Mouse (Mus musculus) C2C12 (cell line): ENCODE measurements around the gene Klf1. TPM values are rescaled to one million over a fixed set of nuclear protein-coding genes. Genes with fewer than 3 reads are reported as not detected.
A peak's percentile ranks its signal among the peaks of the same experiment; 100 is the strongest.

Source experiments
- H3K27me3 ChIP-seq: one replicate; pipeline ENCODE4 v1.6.1; 2011; ENCODE audit not compliant: control insufficient read depth, insufficient read depth, insufficient read length
- H3K36me3 ChIP-seq: one replicate; pipeline ENCODE4 v1.6.1; 2011; ENCODE audit not compliant: control insufficient read depth, insufficient read depth
- H3K4me3 ChIP-seq: one replicate; pipeline ENCODE4 v1.5.1; 2011; ENCODE audit warnings: mild to moderate bottlenecking, control low read depth; ENCODE audit not compliant: poor library complexity, insufficient read depth, severe bottlenecking
- H3K79me2 ChIP-seq: one replicate; pipeline ENCODE4 v1.6.1; 2011; ENCODE audit not compliant: control insufficient read depth, insufficient read depth
- H3K79me3 ChIP-seq: one replicate; pipeline ENCODE4 v1.6.1; 2011; ENCODE audit warnings: low read depth, control low read depth
- H3ac ChIP-seq: one replicate; pipeline ENCODE3; 2011; ENCODE audit warnings: low read depth; ENCODE audit not compliant: control insufficient read depth, insufficient read length
- CEBPB ChIP-seq: IDR thresholded peaks from one replicate; pipeline ENCODE4 v1.6.1; 2011; ENCODE audit warnings: low read depth, mild to moderate bottlenecking, control low read depth, moderate library complexity
- CTCF ChIP-seq: IDR thresholded peaks from one replicate; pipeline ENCODE4 v1.5.1; 2011; ENCODE audit not compliant: control insufficient read depth, insufficient read depth, insufficient read length
- microRNA-seq: library from miRNA; unstranded; fragments of <30 nt; microRNA quantifications from one replicate; pipeline ENCODE4, GENCODE M21; 2019; ENCODE audit warnings: borderline microRNAs expressed
- polyA plus RNA-seq: library from polyadenylated mRNA; unstranded; fragments of >200 nt; fragmentation: generic; extraction: Trizol; gene quantifications from one replicate; pipeline ENCODE4 v1.2.1, GENCODE M21; 2012; ENCODE audit warnings: missing spikeins

The Klf1 gene
- polyA plus RNA-seq, 1 experiment, result 0.09 TPM

DNA sequence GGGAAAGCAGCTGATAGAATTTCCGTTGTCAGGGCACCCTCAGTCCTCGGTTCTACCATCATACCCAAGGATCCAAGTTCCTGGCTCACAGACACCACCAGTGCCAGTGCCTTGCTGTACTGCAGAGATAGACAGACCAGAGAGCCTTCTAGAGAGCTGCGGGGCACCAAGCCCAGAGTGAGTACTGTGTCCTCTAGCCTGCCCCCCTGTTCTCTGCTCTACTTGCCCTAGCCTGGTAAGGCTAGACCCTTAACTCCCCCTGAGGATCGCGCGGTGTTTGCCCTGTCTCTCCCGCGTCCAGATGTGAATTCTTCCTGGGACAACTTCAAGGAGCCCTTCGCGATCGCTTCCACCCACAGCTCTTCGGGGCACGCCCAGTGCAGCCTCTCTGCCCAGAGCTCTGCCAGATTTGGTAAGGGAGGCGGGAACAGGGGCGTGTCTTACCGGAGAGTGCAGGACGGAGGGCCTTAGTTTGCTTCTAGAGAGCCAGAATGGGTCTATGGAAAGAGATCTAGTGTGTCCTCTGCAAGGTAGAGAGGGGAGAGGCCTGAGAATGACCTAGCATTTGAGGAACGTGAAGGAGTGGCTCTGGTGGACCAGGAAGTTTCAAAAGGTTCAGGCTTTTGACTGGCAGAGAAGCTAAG is 51.0 kb downstream of the Klf1 start:
- Histone ChIP-seq H3ac (no peak overlapping the region), H3K36me3 (peaks cover 7% of the 10 kb centered on the region), H3K4me3 (no peak overlapping the region), H3K79me3 (no peaks in the 10 kb centered on the region), H3K79me2 (no peaks in the 10 kb centered on the region), H3K27me3 (peaks cover 17% of the 10 kb centered on the region)
- no peak for TF ChIP-seq CTCF
- no peak for TF ChIP-seq CEBPB

Small RNA genes lying within 50 kb of the gene (microRNA-seq; reads per million reads assigned to microRNA genes)
- gene Gm24197, result not detected
- 1.6 reads per million, percentile 35 among the genes with 10 or more reads in this experiment for gene Mir7069

Other genes with a start within 250 kb of the Klf1 start
- gene Ier2, start 239.1 kb upstream of the Klf1 start, polyA plus RNA-seq, result 61.4 TPM
- 117 TPM for gene Trmt1, start 215.6 kb upstream of the Klf1 start, polyA plus RNA-seq
- 81.5 TPM for gene Nacc1, start 214.1 kb upstream of the Klf1 start, polyA plus RNA-seq
- 0.04 TPM for gene Lyl1, start 200.5 kb upstream of the Klf1 start, polyA plus RNA-seq
- 2.9 TPM for gene G430095P16Rik, start 178.9 kb upstream of the Klf1 start, polyA plus RNA-seq
- 50.7 TPM for gene Nfix, start 101.6 kb upstream of the Klf1 start, polyA plus RNA-seq
- gene Dand5, start 79.1 kb upstream of the Klf1 start, polyA plus RNA-seq, result 2.4 TPM
- gene Gadd45gip1, start 70.4 kb upstream of the Klf1 start, polyA plus RNA-seq, result 32.5 TPM
- gene Rad23a, start 61.3 kb upstream of the Klf1 start, polyA plus RNA-seq, result 68.3 TPM
- gene Calr, start 55.0 kb upstream of the Klf1 start, polyA plus RNA-seq, result 687 TPM
- gene Farsa, start 44.9 kb upstream of the Klf1 start, polyA plus RNA-seq, result 104 TPM
- gene Syce2, start 29.8 kb upstream of the Klf1 start, polyA plus RNA-seq, result 8.5 TPM
- gene Gcdh, start 8.0 kb upstream of the Klf1 start, polyA plus RNA-seq, result 11.4 TPM
- gene Dnase2a, start 6.6 kb downstream of the Klf1 start, polyA plus RNA-seq, result 9.0 TPM
- not detected for gene Mast1, start 35.4 kb downstream of the Klf1 start, polyA plus RNA-seq
- gene Rtbdn, start 45.1 kb downstream of the Klf1 start, polyA plus RNA-seq, result 0.05 TPM
- not detected for gene Gm49661, start 67.5 kb downstream of the Klf1 start, polyA plus RNA-seq
- gene Prdx2, start 67.7 kb downstream of the Klf1 start, polyA plus RNA-seq, result 609 TPM
- 145 TPM for gene Rnaseh2a, start 67.8 kb downstream of the Klf1 start, polyA plus RNA-seq
- 158 TPM for gene Junb, start 76.8 kb downstream of the Klf1 start, polyA plus RNA-seq
- 7.0 TPM for gene Hook2, start 88.7 kb downstream of the Klf1 start, polyA plus RNA-seq
- 0.04 TPM for gene Best2, start 112.6 kb downstream of the Klf1 start, polyA plus RNA-seq
- gene Asna1, start 123.4 kb downstream of the Klf1 start, polyA plus RNA-seq, result 253 TPM
- 321 TPM for gene Trir, start 124.9 kb downstream of the Klf1 start, polyA plus RNA-seq
- 52.0 TPM for gene Tnpo2, start 135.0 kb downstream of the Klf1 start, polyA plus RNA-seq
- 20.0 TPM for gene Fbxw9, start 158.1 kb downstream of the Klf1 start, polyA plus RNA-seq
- not detected for gene Gm5741, start 166.1 kb downstream of the Klf1 start, polyA plus RNA-seq
- 123 TPM for gene Dhps, start 169.8 kb downstream of the Klf1 start, polyA plus RNA-seq
- gene Wdr83os, start 178.8 kb downstream of the Klf1 start, polyA plus RNA-seq, result 152 TPM
- gene Wdr83, start 179.4 kb downstream of the Klf1 start, polyA plus RNA-seq, result 25.0 TPM
- 9.8 TPM for gene Man2b1, start 181.3 kb downstream of the Klf1 start, polyA plus RNA-seq
- 0.07 TPM for gene Zfp791, start 221.2 kb downstream of the Klf1 start, polyA plus RNA-seq
- not detected for gene Cks1brt, start 250.0 kb downstream of the Klf1 start, polyA plus RNA-seq